Mouse (Mus musculus) gastrocnemius, adult 18-20 months (tissue): ENCODE measurements around the gene Ankef1. TPM values are rescaled to one million over a fixed set of nuclear protein-coding genes. Genes with fewer than 3 reads are reported as not detected.
A peak's percentile ranks its signal among the peaks of the same experiment; 100 is the strongest.

ENCODE experiments used
- DNase-seq: peaks from one replicate; pipeline ENCODE4 v3.0.0; 2021; ENCODE audit warnings: low spot score
- long read RNA-seq, 2 experiments: library from polyadenylated mRNA; stranded (forward); transcript quantifications; one replicate each; pipeline ENCODE4 v2.0.0; 2021
- total RNA-seq, 2 experiments: library from RNA; stranded (reverse); gene quantifications; 2 replicates each; pipeline ENCODE4 v1.2.3; 2021

The Ankef1 gene
- 1 to 10 TPM in 1 of 2 experiments, under 1 TPM in 1; 0.84 to 1.4 TPM for total RNA-seq
- long read RNA-seq, experiment 1, result 0 reads
- long read RNA-seq, experiment 2, result 0 reads

DNA sequence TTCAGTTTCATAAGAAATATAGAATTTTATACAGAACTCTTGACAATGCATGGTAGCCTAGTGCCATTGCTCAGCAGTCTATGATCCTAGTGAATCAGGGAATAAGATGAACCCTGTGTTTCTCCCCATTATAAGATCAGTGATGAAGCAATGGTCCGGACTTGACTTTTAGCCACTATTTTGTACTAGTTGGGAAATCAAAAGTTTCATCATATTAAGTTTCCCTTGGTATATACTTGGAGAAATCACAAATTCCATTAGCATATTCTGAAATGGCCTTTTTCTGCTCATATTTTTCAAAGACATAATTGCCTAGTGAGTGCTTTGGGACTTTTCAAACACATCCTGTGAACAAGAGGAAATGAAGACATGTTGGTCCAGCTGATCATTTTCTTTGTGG lies at the start of gene Ankef1:
Gene Ankef1 (plus strand): TSS at position 260 of the 400 bp plus-strand sequence.
- peak; percentile 7 for DNase-seq

DNA sequence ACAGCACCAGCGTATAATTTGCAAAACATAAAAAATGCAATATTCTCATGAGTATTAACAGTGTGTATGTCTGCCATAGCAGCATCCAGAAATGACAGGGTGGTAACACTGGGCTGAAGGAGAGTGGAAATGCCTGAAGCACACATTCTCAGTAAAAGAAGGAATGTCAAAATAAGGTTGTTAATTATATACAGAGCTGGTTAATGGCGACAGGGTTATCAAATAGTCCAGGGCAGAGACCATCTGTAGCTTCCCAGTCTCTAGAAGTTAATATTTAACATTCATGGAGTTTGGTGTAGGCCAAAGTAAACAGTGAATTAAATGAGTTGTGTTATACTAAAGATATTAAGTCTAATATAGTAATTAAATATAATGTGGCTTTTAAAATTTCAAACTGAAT lies 45.2 kb upstream of the Ankef1 start:
- DNase-seq, result no peak

DNA sequence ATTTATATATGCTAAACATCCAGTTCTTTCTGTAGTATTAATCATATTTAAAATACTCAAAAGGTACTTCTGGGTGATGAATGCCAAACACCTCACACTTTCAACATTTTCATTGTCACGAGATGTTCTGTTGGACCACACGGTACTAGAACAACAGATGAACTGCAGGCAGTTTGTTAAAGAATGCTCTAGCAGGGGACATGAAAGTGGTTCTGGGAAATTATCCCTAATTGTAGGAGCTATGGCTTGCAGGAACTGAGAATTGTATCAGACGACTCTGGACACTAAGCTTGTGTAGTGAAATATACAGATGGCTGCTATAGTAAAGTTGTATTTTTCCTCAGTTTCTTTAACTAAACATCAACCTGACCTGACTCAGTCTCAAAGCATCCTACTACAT lies 44.8 kb upstream of the Ankef1 start:
- DNase-seq, result no peak

DNA sequence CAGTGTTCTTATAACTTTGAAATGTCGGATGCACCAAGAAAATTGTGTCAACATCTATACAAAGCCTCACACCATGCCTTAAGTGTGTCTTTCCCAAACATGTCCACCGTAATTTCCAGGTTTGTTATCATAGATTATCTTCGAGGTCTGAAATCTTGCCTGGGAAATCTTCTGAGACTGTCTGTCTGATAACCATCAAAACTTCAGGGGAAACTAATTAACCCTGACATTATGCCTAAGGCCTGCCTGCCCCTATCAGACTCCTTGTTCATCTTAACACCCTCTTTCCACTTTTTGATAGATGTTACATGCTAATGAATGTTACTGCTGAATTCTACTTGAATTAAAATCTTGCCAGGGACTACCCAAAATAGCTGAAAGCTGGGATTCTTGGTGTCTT lies 24.1 kb upstream of the Ankef1 start:
- DNase-seq, result no peak

DNA sequence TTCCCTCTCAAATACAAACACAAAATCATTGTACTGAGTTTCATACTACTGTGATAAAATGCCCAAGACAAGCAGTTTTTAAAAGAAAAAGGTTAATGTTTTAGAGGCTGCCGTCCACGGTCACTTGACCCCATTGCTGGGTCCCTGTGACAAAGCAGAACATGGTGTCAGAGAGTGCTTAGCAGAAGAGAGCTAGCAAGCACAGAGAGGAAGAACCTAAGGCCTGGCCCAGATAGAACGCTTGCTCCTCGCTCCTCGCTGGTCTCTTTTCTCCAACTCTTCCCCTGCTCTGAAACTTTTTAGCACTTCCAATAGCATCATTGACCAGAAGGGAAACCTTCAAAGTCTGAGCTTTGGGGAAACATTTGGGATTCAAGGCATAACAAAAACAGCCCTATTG lies 19.4 kb upstream of the Ankef1 start:
- DNase-seq, result no peak

DNA sequence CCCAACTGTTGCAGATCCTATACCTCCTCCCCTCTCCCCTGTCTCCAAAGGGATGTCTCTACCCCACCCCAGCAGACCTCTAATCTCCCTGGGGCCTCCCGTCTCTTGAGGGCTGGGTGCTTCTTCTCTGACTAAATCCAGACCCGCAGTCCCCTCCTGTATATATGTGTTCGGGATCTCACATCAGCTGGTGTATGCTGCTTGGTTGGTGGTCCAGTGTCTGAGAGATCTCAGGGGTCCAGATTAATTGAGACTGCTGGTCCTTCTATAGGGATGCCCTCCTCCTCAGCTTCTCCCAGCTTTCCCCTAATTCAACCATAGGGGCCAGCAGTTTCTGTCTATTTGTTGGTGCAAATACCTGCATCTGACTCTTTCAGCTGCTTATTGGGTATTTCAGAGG lies 18.7 kb upstream of the Ankef1 start:
- DNase-seq, result no peak

DNA sequence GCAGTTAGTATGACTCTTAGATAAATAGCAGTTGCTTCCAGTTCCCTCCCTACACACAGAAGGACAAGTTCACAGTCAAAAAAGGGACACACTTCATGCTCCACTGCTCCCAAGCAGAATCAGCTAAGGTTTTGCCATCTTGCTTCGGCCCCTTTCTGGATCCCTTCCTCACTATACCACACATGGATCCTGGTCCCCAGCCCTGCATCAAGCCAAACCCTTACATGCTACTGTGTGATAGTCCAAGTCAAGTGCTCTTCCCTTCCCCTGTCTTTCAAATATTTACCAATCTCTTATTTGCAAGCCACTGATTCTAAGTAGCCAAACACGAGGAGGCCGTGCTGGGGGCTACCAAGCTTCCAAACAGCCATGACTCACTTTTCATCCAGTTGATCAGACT lies 16.8 kb upstream of the Ankef1 start:
- DNase-seq, result no peak

DNA sequence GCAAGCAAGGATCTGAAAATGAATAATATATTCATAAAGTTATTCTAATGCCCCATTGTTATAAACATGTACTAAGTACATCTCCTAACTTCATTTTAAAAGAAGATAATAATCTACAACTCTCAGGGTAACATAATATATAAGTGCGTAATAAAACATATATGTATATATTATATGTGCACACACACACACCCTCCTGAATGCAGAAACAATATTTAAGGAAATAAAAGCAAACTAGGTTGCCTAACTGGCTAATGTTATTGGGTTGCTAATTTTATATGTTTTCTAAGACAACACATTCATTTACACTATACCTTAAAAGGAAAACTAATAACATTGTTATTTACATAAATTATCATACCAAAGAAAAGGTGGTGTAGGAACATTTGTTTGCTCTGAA lies 16.3 kb upstream of the Ankef1 start:
- DNase-seq, result no peak

DNA sequence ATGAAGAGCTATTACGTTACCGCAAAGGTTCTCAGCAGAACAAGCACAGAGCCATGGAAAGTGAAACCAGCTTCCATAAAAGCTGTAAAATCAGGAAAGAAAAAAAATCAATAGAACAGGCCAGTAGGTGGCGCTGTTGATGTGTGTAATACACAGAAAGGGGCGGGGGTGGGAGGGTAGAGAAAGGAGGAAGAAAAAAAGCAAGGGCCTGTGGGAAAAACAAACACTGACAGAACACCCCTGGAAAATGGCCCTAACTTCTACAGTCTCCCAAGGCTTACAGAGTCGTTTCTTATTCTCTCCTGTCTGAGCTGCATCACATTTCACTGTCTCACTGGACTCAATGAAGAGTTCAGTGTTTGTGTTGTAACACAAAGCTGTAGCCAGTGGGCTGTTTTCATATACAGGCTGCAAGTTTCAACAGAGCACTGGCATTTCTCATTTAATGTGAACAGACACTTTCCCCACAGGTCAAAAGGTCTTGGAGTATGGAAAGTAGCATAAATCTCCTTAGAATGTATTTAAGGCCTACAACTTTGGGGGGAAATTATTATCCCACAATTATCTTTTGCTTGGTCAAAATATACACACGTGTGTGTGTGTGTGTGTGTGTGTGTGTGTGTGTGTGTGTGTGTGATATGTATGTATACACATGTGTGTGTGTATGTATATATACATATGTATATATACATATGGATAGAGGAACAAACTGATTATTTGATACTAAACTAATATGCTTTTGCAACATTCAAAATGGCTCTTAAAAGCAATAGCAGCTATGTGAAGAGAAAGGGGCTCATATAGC lies 15.7 kb upstream of the Ankef1 start:
- peak; percentile 51 for DNase-seq

DNA sequence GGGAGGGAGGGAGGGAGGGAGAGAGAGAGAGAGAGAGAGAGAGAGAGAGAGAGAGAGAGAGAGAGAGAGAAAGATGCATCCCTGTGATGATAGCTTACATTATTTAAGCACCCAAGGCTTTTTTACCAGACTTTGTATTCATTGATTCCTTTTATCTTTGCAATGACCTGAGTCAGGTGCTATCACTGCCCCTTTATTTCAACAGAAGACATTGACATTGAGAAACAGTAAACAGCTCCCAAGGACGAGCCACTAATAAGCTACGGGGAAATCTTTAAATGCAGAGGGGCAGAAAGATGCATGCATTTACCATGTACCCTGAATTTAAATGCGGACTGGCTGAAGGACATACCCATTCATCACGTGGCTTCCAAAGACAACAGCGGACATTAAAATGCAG lies 14.7 kb upstream of the Ankef1 start:
- no peak for DNase-seq

DNA sequence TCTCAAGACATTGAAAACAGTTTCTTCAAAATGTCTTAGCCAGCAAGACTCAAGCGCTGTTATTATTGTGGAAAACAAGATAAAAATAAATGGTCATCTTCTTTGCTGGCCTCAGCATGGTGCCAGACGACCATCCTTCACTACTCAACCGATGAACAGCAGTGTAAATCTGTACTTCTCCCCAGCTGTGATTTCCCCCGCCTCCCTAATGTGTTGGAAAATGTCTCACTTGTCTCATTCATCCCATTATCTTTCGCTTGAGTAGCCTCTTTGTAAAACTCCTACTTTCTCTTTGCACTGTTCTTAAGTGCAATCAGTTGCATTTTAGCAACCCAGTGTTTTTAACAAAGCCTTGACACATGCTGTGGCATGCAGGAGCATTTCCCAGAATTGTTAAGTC lies 9.4 kb downstream of the Ankef1 start:
- DNase-seq, result no peak

DNA sequence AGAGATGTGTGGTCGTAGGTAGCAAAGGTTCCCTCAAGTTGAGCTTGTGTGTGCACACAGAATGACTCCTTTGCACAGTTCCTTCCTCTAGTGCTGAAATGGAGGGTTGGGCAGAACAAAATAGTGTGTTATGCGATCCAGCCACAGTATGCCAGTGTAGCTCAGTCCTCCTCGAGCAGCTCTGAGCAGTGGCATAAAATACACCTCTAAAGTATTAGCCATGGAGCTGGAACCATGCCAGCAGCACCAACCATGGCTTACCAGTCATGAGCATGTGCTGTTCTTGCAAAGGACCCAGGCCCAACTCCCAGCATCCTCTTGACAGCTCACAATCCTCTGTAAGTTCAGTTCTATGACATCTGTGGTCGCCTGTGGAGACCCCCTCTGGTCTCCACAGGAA lies 10.0 kb downstream of the Ankef1 start:
- no peak for DNase-seq

DNA sequence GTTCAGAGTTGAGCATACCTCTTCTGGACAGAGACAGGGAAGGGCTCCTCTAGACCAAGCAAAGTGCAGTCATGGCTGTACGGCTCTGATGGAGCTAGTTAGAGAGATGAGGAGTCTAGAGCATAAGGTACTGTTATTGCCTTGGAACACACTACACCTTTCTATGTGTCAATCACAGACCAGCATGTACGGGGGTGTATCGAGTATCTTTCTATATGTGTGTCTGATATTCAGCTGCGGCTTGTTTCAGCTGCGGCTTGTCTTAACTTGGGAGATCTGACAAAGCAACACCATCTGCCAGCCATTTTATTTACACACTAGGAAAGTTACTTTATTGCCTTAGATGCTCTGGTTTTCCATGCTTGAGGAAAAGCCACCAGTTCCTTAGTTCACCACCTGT lies 11.1 kb downstream of the Ankef1 start:
- no peak for DNase-seq

DNA sequence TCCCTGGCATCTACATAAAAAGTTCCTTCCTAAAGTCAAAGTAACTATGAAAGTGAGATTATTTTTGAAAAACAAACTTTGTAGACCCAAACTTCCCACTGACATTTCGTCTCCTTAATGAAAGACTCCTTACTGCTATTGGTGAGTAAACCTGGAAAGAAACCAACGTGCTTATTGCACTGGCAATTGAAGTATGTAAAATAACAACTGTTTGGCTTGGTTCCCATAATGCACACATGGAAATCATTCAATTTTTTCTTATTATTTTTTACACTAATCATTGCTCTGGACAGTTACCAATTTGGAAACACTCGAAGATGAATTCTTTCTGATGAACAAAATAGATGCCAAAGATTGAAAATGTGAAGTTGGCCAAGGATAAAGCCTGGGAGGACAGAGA lies 12.1 kb downstream of the Ankef1 start:
- no peak for DNase-seq

DNA sequence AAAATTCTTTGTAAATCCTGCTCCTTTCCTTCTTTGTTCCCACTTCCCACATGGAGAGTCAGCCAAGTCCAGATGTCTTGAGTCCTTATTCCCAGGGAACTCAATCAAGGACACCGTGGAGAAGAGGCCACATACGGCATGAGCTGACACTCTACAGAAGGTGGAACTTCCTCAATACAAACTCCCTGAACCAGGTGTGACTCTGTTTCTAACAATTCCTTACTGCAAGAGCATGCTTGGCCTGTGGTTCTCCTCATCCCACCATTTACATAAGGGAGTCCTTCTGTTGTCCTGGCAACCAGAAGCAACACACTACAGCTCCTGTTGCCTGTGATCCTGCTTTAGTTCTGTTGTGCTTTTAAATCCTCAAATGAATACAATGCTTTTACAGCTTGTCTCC lies 13.8 kb downstream of the Ankef1 start:
- no peak for DNase-seq

DNA sequence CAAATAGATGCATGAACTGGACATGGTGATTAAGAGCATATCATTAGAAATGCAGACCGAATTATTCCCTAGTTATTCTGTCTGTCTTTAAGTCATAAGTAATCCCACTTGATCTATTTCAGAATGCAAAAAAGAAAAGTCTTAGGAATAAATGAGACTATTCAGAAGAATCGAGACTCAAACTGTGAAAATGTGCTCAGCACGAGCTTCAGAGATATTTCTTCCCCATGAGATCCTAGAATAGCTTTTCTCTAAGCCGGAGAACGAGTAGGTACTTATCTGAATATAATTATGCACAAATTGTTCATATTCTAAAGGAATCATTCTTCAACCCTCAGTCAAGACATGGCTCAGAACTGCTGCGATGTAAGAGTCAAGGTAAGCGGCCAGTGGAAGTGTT lies 27.2 kb downstream of the Ankef1 start:
- DNase-seq, result no peak

DNA sequence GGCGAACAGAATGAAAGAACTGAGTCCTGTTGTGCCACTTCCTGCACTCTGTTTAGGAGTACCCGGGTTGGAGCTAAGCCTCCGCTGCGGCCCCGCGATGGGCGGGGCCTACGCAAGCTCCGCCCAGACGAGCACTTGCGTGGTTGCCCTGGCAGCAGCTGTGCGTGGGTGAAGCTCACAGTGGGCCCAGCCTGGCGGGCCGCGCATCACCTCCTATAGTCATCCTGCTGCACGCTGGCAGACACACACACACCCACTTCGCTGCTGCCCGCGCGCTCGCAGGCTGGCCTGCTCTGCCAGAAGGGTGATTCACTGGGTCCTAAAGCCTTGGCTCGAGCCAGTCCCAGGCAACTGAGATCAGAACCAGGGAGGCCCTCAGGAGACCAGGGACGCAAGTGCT lies 30.3 kb downstream of the Ankef1 start:
- peak; percentile 52 for DNase-seq

DNA sequence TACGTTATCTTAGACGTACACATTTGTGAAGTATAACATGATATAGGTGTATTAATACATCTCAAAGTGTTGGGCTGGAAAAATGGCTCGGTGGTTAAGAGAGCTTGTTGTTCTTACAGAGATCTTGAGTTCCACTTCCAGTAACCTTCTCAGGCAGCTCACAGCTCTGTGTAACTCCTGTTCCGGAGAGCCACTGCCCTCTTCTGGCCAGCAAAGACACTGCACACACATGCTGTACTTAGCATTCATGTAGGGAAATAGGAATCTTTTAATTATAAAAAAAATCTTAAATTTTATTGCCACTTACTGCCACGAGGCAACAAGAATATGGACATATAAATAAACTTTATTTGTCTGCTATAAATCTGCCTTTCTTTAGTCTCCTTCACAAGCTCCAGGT lies 56.3 kb downstream of the Ankef1 start:
- DNase-seq, result no peak

DNA sequence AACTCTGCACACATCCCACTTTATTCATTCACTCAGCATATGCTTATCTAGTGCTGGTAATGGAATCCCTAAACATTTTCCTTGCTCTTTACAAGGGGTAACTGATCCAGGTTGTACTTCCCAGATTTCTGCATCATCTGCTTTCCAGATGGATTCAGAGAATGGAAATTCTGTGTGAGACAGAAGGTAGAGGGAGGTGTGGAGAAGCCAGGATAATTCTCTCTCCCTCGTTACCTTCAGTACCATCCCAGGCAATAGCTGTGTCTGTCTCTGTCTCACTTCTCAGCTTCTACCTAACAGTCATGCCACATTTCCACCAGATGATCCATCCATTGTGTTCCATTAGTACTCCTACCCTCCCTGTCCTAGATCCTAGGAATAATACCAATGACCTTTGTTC lies 60.6 kb downstream of the Ankef1 start:
- no peak for DNase-seq

DNA sequence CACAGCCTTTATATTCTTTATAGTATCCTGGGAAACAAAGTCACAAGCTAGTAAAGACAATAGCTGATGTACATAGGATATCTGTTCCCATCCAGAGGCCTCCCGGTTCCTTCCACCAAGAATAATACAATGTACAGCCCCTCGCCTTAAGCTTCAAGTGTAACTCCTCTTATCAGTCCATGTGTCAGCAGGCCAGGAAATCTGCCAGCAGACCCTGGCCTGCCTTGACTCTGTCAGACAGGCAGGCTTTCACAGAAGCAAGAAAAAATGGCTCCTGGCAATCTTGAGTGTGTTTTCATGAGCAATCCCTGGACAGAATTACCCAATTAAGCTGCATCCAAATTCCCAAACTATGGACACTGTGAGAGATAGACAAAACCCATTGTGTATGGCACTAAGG lies 69.1 kb downstream of the Ankef1 start:
- DNase-seq, result no peak

DNA sequence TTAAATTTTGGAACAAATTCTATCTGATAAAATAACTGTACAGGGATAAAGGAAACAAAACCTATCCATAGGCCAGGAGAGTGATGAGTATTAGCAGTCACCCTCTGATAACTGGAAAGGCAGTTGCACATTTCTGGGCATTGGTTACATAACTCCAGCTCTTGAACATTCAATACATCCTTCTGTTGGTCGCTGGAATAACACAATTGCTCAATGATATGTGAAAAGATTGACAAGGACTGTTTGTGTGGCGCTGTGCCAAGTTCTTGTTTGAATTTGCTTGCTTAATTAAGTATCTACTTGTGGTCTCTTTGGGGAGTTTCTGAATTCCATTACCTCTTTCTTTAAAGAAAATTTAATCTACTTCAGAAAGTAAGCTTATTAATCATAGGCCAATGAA lies 81.1 kb downstream of the Ankef1 start:
- DNase-seq, result no peak

DNA sequence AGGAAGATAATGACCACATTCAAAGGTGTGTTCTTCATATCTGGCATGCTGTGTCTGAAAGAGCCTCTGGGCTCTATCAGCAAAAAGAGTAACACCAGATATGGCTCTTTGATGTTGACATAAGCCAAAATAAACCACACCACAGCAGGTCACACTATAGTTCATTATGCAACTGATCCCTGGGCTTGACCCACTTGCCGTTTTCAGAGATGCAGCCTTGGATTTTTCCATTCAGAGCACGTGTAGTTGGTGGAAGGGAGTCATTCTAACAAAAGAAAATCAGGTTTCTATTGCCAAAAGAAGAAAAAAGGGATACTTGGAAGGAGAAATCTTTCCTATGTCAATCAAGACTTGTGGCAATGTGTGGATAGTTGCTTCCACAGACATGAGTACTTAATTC lies 87.1 kb downstream of the Ankef1 start:
- DNase-seq, result no peak

DNA sequence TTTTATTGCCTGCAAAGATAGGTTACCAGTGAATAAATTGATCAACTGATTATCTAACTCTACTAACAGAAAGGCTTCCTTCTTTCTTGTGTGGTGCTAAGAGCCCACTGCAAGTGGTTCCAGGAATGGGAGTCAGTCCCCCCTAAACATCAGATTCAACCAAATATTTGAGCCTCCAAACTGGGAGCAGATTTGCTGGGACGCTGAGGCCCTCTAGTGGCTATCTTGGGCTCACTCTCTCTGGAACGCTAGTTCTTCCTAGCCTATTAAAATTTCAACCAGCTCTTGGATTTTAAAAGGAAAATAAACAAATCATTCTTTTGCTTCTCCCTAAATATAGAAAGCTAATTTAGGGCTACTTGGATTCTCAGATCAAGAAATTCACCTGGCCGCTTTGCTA lies 94.7 kb downstream of the Ankef1 start:
- DNase-seq, result peak; percentile 33

DNA sequence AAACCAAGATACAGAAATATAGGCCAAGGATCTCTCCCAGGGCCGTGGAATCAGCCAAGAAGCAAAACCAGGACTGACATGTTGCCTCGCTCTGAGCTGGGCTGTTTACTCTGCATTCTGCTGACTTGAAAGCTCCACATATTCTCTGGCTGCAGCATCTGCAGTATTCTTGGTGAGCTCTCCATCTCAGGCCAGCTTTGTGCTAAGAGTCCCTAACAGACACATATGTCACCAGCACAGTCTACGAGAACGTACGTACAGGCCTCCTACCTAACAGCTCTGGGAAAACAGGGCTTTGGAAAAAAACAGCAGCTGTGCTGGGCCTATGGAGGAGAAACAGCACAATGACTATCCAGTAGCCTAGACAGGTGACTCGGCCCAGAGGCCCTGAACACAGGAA lies 97.0 kb downstream of the Ankef1 start:
- DNase-seq, result no peak
